ENCODE assay signal across 9 mouse cellular contexts in the genomic region with DNA sequence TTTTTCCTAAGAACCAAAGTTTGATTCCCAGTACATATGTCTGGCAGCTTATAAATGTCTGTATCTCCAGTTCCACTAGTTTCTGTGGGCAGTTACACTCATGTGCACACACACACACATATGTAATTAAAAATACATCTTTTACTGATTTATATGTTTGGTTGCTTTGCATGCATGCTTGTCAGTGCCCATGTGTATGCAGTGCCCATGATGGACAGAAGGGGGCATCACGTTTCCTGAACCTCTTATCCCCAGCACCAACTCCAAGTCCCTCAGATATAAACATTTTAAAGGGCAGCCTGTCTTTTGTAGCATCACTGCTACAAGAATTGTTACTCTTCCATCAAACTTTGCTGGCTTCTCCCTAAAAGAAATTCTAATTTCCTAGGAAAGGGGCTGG. TPM values are rescaled to one million over a fixed set of nuclear protein-coding genes. Genes with fewer than 3 reads are reported as not detected.
DNase-seq lines count a peak whose midpoint lies in the region; ATAC-seq lines count a peak whose summit lies in the region.
"Had no signal": no experiment of that assay in that cellular context is flagged by ENCODE, and none has a peak within 500 bp of the region (broad histone marks: within the 10 kb centered on the region; RNA-seq: fewer than 3 reads in every experiment).

No protein-coding gene starts in this region.

- H3K27ac ChIP-seq in liver, embryonic 12.5 days = no peak overlapping the region

- H3K4me1 ChIP-seq in liver, embryonic 12.5 days = no peaks in the 10 kb centered on the region

- no peaks in the 10 kb centered on the region for H3K9me3 ChIP-seq in liver, embryonic 12.5 days (replicated peaks)

- no peak overlapping the region for H3K4me2 ChIP-seq in liver, embryonic 12.5 days

- peaks cover 89% of the 10 kb centered on the region for H3K36me3 ChIP-seq in liver, embryonic 12.5 days

- no peak for ATAC-seq in liver, embryonic 12.5 days

- H3K4me3 ChIP-seq in liver, embryonic 12.5 days = no peak overlapping the region
- H3K4me3 ChIP-seq: myocyte had no signal

- WGBS in liver, embryonic 12.5 days (ENCODE audit: insufficient replicate concordance) = 6% methylated on average over 1 of the region's 1 CpGs

- intact Hi-C loops in gastrocnemius, postnatal 14 days (cut with DNase I; ENCODE audit: low total_unique reads) = loop anchor here (5.0 kb wide), 1 partner anchor 36 kb away; no protein-coding TSS in a partner anchor

- H3K27me3 ChIP-seq in liver, embryonic 12.5 days (replicated peaks) = no peaks in the 10 kb centered on the region

- DNase-seq in cerebellum, postnatal 14 days = peak; percentile 42 to 65
- DNase-seq in cerebellum, adult 9-11 months = no peak
- DNase-seq in liver = peak; percentile 26
- peak; percentile 73 for DNase-seq in ZHBTc4 (ENCODE audit: low read depth, low spot score)
- peak; percentile 33 for DNase-seq in gastrocnemius, postnatal 14 days
- peak; percentile 77 for DNase-seq in lung, postnatal 36 days
- no peak for DNase-seq in ovary, postnatal 10 days (ENCODE audit: low spot score)

- H3K9ac ChIP-seq in liver, embryonic 12.5 days = no peak overlapping the region

RNA-seq across cellular contexts. Expression of a gene that starts 9.0 kb away (rescaled TPM):
- 69.7 and 74.7 TPM in 2 replicates for polyA plus RNA-seq in liver, embryonic 12.5 days (2016; fragmentation: Nextera tagmentation; extraction: Ambion mirVana)
- 1 to 10 TPM; 7.2 to 8.4 TPM for total RNA-seq in gastrocnemius, postnatal 14 days (2021)

RNA-seq across cellular contexts. Expression of a gene that starts 10.1 kb away (rescaled TPM):
- 62.0 and 66.8 TPM in 2 replicates for polyA plus RNA-seq in liver, embryonic 12.5 days (2016; fragmentation: Nextera tagmentation; extraction: Ambion mirVana)
- total RNA-seq in gastrocnemius, postnatal 14 days (2021) = 10 to 100 TPM; 17.6 to 19.0 TPM

RNA-seq across cellular contexts. Expression of a gene that starts 15.7 kb away (rescaled TPM):
- polyA plus RNA-seq in liver, embryonic 12.5 days (2016; fragmentation: Nextera tagmentation; extraction: Ambion mirVana) = 150 and 168 TPM in 2 replicates
- 100 to 1,000 TPM; 212 to 228 TPM for total RNA-seq in gastrocnemius, postnatal 14 days (2021)

RNA-seq across cellular contexts. Expression of a gene that starts 25.4 kb away (rescaled TPM):
- polyA plus RNA-seq in liver, embryonic 12.5 days (2016; fragmentation: Nextera tagmentation; extraction: Ambion mirVana) = 0.37 and 0.63 TPM in 2 replicates
- total RNA-seq in gastrocnemius, postnatal 14 days (2021) = under 1 TPM; 0.11 to 0.14 TPM

RNA-seq across cellular contexts. Expression of a gene that starts 45.5 kb away (rescaled TPM):
- polyA plus RNA-seq in liver, embryonic 12.5 days (2016; fragmentation: Nextera tagmentation; extraction: Ambion mirVana) = 38.6 and 39.4 TPM in 2 replicates
- 1 to 10 TPM; 1.1 to 4.1 TPM for total RNA-seq in gastrocnemius, postnatal 14 days (2021)

Comparison
In these comparisons a context has a peak if more than half of its experiments do, and no peak if none do; other contexts are left out.
1. DNase-seq: peak in cerebellum, postnatal 14 days (2 of 2), liver (single experiment), ZHBTc4 (single experiment), gastrocnemius, postnatal 14 days (single experiment) and lung, postnatal 36 days (single experiment); none in cerebellum, adult 9-11 months (single experiment) and ovary, postnatal 10 days (single experiment).